In genomic region chr11:114175437-114176131, GRCm38 (mm10) we compare ENCODE assay signal across 13 mouse cellular contexts.
DNase-seq lines count a peak whose midpoint lies in the region; ATAC-seq lines count a peak whose summit lies in the region.
"Had no signal": no experiment of that assay in that cellular context is flagged by ENCODE, and none has a peak within 500 bp of the region (broad histone marks: within the 10 kb centered on the region; RNA-seq: fewer than 3 reads in every experiment).

No protein-coding gene starts in this region.

- 39% methylated on average over 23 of the region's 23 CpGs for WGBS in midbrain, embryonic 14.5 days
- 39% methylated on average over 23 of the region's 23 CpGs for WGBS in midbrain, embryonic 10.5 days
- 23% methylated on average over 23 of the region's 23 CpGs for WGBS in hindbrain, embryonic 15.5 days

- H3K36me3 ChIP-seq in midbrain, embryonic 14.5 days (ENCODE audit: control insufficient read depth, insufficient read depth, low read length) = no peaks in the 10 kb centered on the region
- H3K36me3 ChIP-seq in midbrain, embryonic 10.5 days = no peaks in the 10 kb centered on the region
- no peaks in the 10 kb centered on the region for H3K36me3 ChIP-seq in hindbrain, embryonic 15.5 days

- peak; percentile 51 for DNase-seq in midbrain, embryonic 14.5 days
- DNase-seq in midbrain, embryonic 10.5 days (ENCODE audit: low spot score) = no peak
- DNase-seq in cerebellum, postnatal 36 days = peak; percentile 92 to 93
- DNase-seq in ovary, adult 18-20 months (ENCODE audit: low spot score) = no peak
- DNase-seq in layer of hippocampus, adult 9-10 months (ENCODE audit: low spot score) = no peak
- no peak for DNase-seq in urinary bladder, postnatal 14 days (ENCODE audit: low spot score)
- DNase-seq: heart, adult 11 months; heart, postnatal 36 days; liver, postnatal 0 days had no signal

- H3K9me3 ChIP-seq in midbrain, embryonic 14.5 days (ENCODE audit: control insufficient read depth, low read length) = no peaks in the 10 kb centered on the region
- no peaks in the 10 kb centered on the region for H3K9me3 ChIP-seq in midbrain, embryonic 10.5 days (replicated peaks)
- no peaks in the 10 kb centered on the region for H3K9me3 ChIP-seq in hindbrain, embryonic 15.5 days

- no peak for ATAC-seq in midbrain, embryonic 14.5 days (ENCODE audit: low FRiP score, low TSS enrichment)
- peak; percentile 6; the same call in 1 of the 2 replicates for ATAC-seq in hindbrain, embryonic 15.5 days (ENCODE audit: low FRiP score, low read depth)
- ATAC-seq in activated CD4-positive, CD25-positive, alpha-beta regulatory T cell, adult 4 months = no peak
- ATAC-seq: CD4-positive, CD25-positive, alpha-beta regulatory T cell, adult 4 months; liver, postnatal 0 days had no signal

- no peak overlapping the region for H3K4me3 ChIP-seq in midbrain, embryonic 14.5 days (replicated peaks; ENCODE audit: low read depth, low read length)
- H3K4me3 ChIP-seq in midbrain, embryonic 10.5 days = no peak overlapping the region
- H3K4me3 ChIP-seq in hindbrain, embryonic 15.5 days = no peak overlapping the region

- no peak overlapping the region for H3K27ac ChIP-seq in midbrain, embryonic 14.5 days (replicated peaks; ENCODE audit: low read depth, low read length)
- H3K27ac ChIP-seq in midbrain, embryonic 10.5 days (replicated peaks) = no peak overlapping the region
- peak overlapping the region; percentile 56 for H3K27ac ChIP-seq in hindbrain, embryonic 15.5 days (replicated peaks)
- H3K27ac ChIP-seq: kidney, postnatal 0 days had no signal

- no peaks in the 10 kb centered on the region for H3K27me3 ChIP-seq in midbrain, embryonic 14.5 days (ENCODE audit: control insufficient read depth, insufficient read depth, low read length)
- H3K27me3 ChIP-seq in midbrain, embryonic 10.5 days (ENCODE audit: low read depth, poor library complexity, severe bottlenecking) = peaks cover 24% of the 10 kb centered on the region
- H3K27me3 ChIP-seq in hindbrain, embryonic 15.5 days = no peaks in the 10 kb centered on the region

- H3K9ac ChIP-seq in midbrain, embryonic 14.5 days (replicated peaks; ENCODE audit: low read length) = no peak overlapping the region
- no peak overlapping the region for H3K9ac ChIP-seq in hindbrain, embryonic 15.5 days
- H3K9ac ChIP-seq: liver, postnatal 0 days had no signal

- no peak overlapping the region for H3K4me2 ChIP-seq in midbrain, embryonic 14.5 days (ENCODE audit: low read length)
- no peak overlapping the region for H3K4me2 ChIP-seq in hindbrain, embryonic 15.5 days

- H3K4me1 ChIP-seq in midbrain, embryonic 14.5 days (ENCODE audit: control insufficient read depth, insufficient read depth, low read length) = peaks cover 13% of the 10 kb centered on the region
- H3K4me1 ChIP-seq in midbrain, embryonic 10.5 days = peaks cover 42% of the 10 kb centered on the region
- peaks cover 41% of the 10 kb centered on the region for H3K4me1 ChIP-seq in hindbrain, embryonic 15.5 days (replicated peaks)

Comparison
In these comparisons a context has a peak if more than half of its experiments do, and no peak if none do; other contexts are left out.
1. DNase-seq: peak in midbrain, embryonic 14.5 days (single experiment) and cerebellum, postnatal 36 days (2 of 2); none in midbrain, embryonic 10.5 days (single experiment), ovary, adult 18-20 months (single experiment), layer of hippocampus, adult 9-10 months (single experiment) and urinary bladder, postnatal 14 days (single experiment).